Mouse (Mus musculus): ENCODE measurements around the gene Snx25.
A peak's percentile ranks its signal among the peaks of the same experiment; 100 is the strongest.

Snx25 gene

GRCm38 (mm10) chr8:46010746-46011680, 140.9 kb downstream of the Snx25 start:
- DNase-seq (ENCODE audit: low spot score in 2 of 2): no peak

GRCm38 (mm10) chr8:46010306-46010705, 141.7 kb downstream of the Snx25 start:
- DNase-seq (ENCODE audit: low spot score in 2 of 2): no peak

GRCm38 (mm10) chr8:46007050-46007672, 144.8 kb downstream of the Snx25 start:
- no peak for DNase-seq (ENCODE audit: low spot score in 2 of 2)

- DNase-seq (ENCODE audit: low spot score in 2 of 2): no peak
These were observed 146.4 kb downstream of the Snx25 start, which contains the start of gene Ankrd37 for GRCm38 (mm10) chr8:46005596-46005995. Gene Ankrd37, minus strand, starts transcription at chr8:46005707.

GRCm38 (mm10) chr8:45999784-46000705, 151.9 kb downstream of the Snx25 start:
- peak; percentile 99 for DNase-seq (ENCODE audit: low spot score in 2 of 2)

- DNase-seq (ENCODE audit: low spot score in 2 of 2): peak; percentile 17 to 22
These were observed 152.7 kb downstream of the Snx25 start, which contains the start of gene Lrp2bp for GRCm38 (mm10) chr8:45999138-45999783. Gene Lrp2bp, plus strand, starts transcription at chr8:45999303.

- DNase-seq (ENCODE audit: low spot score in 2 of 2): no peak
These were observed 153.7 kb downstream of the Snx25 start for GRCm38 (mm10) chr8:45998228-45998627.

- DNase-seq (ENCODE audit: low spot score in 2 of 2): no peak
These were observed 156.4 kb downstream of the Snx25 start for GRCm38 (mm10) chr8:45995576-45995975.

GRCm38 (mm10) chr8:45994111-45994510, 157.8 kb downstream of the Snx25 start:
- peak in 1 of 2 experiments; percentile 33 for DNase-seq (ENCODE audit: low spot score in 2 of 2)

GRCm38 (mm10) chr8:45990631-45991310, 161.2 kb downstream of the Snx25 start:
- no peak for DNase-seq (ENCODE audit: low spot score in 2 of 2)

GRCm38 (mm10) chr8:45988189-45988588, 163.8 kb downstream of the Snx25 start:
- no peak for DNase-seq (ENCODE audit: low spot score in 2 of 2)

- DNase-seq (ENCODE audit: low spot score in 2 of 2): no peak
These were observed 165.3 kb downstream of the Snx25 start for GRCm38 (mm10) chr8:45986665-45987064.

All from thymus, postnatal 10 days (tissue).